Mouse (Mus musculus): ENCODE measurements around the gene Foxo3.

DNA sequence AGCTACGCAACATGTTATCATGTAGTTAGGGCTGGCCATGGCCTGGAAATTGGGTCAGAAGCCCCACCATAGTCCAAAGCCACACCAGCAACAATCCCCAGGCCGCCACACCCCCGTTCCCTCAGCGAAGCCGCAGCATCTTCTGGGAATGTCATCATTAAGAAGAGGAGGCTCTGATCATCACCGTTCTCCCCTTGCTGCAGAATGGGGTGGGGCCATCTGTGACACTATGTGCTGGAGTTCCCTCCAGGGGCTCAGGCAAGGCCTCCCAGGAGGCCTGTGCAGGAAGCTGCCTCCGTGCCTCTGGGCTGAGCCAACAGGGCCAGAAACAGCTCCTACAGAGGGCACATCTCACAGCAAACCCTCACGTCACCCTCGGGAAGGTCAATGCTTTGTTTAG is 88.5 kb downstream of the Foxo3 start:
- TF ChIP-seq CTCF (IDR thresholded peaks at IDR 0.05; ENCODE audit: insufficient read depth, low read length) (no peak), POLR2A (IDR thresholded peaks at IDR 0.05; ENCODE audit: borderline replicate concordance, extremely low read depth, low read depth, low read length) (no peak)

All from lung, adult 2 months (tissue).